Mouse (Mus musculus) stomach, embryonic 14.5 days (tissue): ENCODE data around the gene Ssc5d. TPM values are rescaled to one million over a fixed set of nuclear protein-coding genes. Genes with fewer than 3 reads are reported as not detected.
"Not testable (repeated sequence)": the region's sequence is repeated elsewhere in the genome, so short reads cannot be mapped to it uniquely, and the experiment has no call there.

ENCODE experiments used
- ATAC-seq: fragments of 200-750 bp; cut with Nextera tagmentation; 2 replicates; pipeline ENCODE4 v1.8.0; 2017; ENCODE audit warnings: low read depth, moderate TSS enrichment; ENCODE audit not compliant: insufficient number of reproducible peaks, insufficient read depth, low FRiP score
- H3K27ac ChIP-seq: fragments of 300-500 bp; sonication (generic); 2 replicates; pipeline ENCODE4 v1.5.1; 2014; ENCODE audit warnings: mild to moderate bottlenecking, low read length, moderate library complexity, mixed read lengths
- H3K27me3 ChIP-seq: fragments of 300-500 bp; sonication (generic); 2 replicates; pipeline ENCODE4 v1.6.1; 2014; ENCODE audit warnings: low read length, control low read depth, mixed read lengths; ENCODE audit not compliant: control insufficient read depth, insufficient read depth
- H3K36me3 ChIP-seq: fragments of 300-500 bp; sonication (generic); 2 replicates; pipeline ENCODE4 v1.6.1; 2014; ENCODE audit warnings: mild to moderate bottlenecking, control low read depth, low read length, moderate library complexity, mixed read lengths; ENCODE audit not compliant: control insufficient read depth, insufficient read depth
- H3K4me1 ChIP-seq: fragments of 300-500 bp; sonication (generic); 2 replicates; pipeline ENCODE4 v1.6.1; 2014; ENCODE audit warnings: low read length, control low read depth, mixed read lengths; ENCODE audit not compliant: control insufficient read depth, insufficient read depth
- H3K4me2 ChIP-seq: fragments of 300-500 bp; sonication (generic); replicated peaks from 2 replicates; pipeline ENCODE4 v1.6.1; 2014; ENCODE audit warnings: low read depth, low read length, control low read depth
- H3K4me3 ChIP-seq: fragments of 300-500 bp; sonication (generic); 2 replicates; pipeline ENCODE4 v1.5.1; 2014; ENCODE audit warnings: low read depth, low read length, control low read depth
- H3K9ac ChIP-seq: fragments of 300-500 bp; sonication (generic); replicated peaks from 2 replicates; pipeline ENCODE4 v1.6.1; 2014; ENCODE audit warnings: low read depth, mild to moderate bottlenecking, control low read depth, low read length, moderate library complexity, mixed read lengths
- H3K9me3 ChIP-seq: fragments of 300-500 bp; sonication (generic); 2 replicates; pipeline ENCODE4 v1.6.1; 2016; ENCODE audit warnings: low read depth, low read length, control low read depth; ENCODE audit not compliant: control insufficient read depth
- WGBS: fragments of 180-500 bp; shearing (Covaris S2); extraction: QIAGEN DNeasy Blood & Tissue Kit; methylation state at CpG from one replicate; pipeline ENCODE4 v1.1.7; 2014; 5-methylcytosine and 5-hydroxymethylcytosine counted together
- polyA plus RNA-seq: library from polyadenylated mRNA; unstranded; fragments of >200 nt; fragmentation: Nextera tagmentation; extraction: Ambion mirVana; gene quantifications from 2 replicates; pipeline ENCODE4 v1.2.1, GENCODE M21; 2014

Ssc5d gene
- polyA plus RNA-seq, result 3.3 and 3.9 TPM in 2 replicates

- H3K9ac ChIP-seq, result no peak within 1 kb of the TSS
- 10% methylated on average over 6 of the region's 6 CpGs for WGBS
- peak within 1 kb of the TSS; percentile 90 for H3K27ac ChIP-seq
- H3K9me3 ChIP-seq, result no peaks in the 10 kb centered on the region
- no peaks in the 10 kb centered on the region for H3K27me3 ChIP-seq
- H3K36me3 ChIP-seq, result peaks cover 9% of the 10 kb centered on the region; the same call in 1 of the 2 replicates
- H3K4me1 ChIP-seq, result peaks cover 52% of the 10 kb centered on the region
- peak within 1 kb of the TSS; percentile 19 for H3K4me2 ChIP-seq
- H3K4me3 ChIP-seq, result no peak within 1 kb of the TSS
- ATAC-seq, result peak; percentile 38
These were observed at the start of gene Ssc5d for GRCm38 (mm10) chr7:4925441-4926381. Gene Ssc5d, plus strand, starts transcription at chr7:4925785.

- Histone ChIP-seq H3K9ac (peak within 1 kb of the TSS; percentile 42), H3K27me3 (no peaks in the 10 kb centered on the region), H3K4me3 (peak within 1 kb of the TSS; percentile 51), H3K36me3 (no peaks in the 10 kb centered on the region), H3K9me3 (no peaks in the 10 kb centered on the region), H3K4me2 (peak within 1 kb of the TSS; percentile 90), H3K27ac (peak within 1 kb of the TSS; percentile 2; the same call in 1 of the 2 replicates), H3K4me1 (peaks cover 6% of the 10 kb centered on the region; the same call in 1 of the 2 replicates)
- under 1% methylated on average over 22 of the region's 22 CpGs for WGBS
- ATAC-seq, result peak; percentile 100
These were observed 48.8 kb upstream of the Ssc5d start, which contains the start of gene Isoc2a for GRCm38 (mm10) chr7:4876753-4877221. Gene Isoc2a, plus strand, starts transcription at chr7:4877153.

GRCm38 (mm10) chr7:4877226-4877625 is 48.4 kb upstream of the Ssc5d start:
- Histone ChIP-seq H3K36me3 (no peaks in the 10 kb centered on the region), H3K9me3 (no peaks in the 10 kb centered on the region), H3K4me1 (peaks cover 6% of the 10 kb centered on the region; the same call in 1 of the 2 replicates), H3K27me3 (no peaks in the 10 kb centered on the region), H3K27ac (no peak overlapping the region; the same call in 1 of the 2 replicates), H3K9ac (peak overlapping the region; percentile 42), H3K4me3 (peak overlapping the region; percentile 51), H3K4me2 (peak overlapping the region; percentile 90)
- 5% methylated on average over 11 of the region's 11 CpGs for WGBS
- no peak for ATAC-seq

GRCm38 (mm10) chr7:4878186-4878585 is 47.4 kb upstream of the Ssc5d start:
- H3K9me3 ChIP-seq, result no peaks in the 10 kb centered on the region
- no peak overlapping the region for H3K4me3 ChIP-seq
- peaks cover 6% of the 10 kb centered on the region; the same call in 1 of the 2 replicates for H3K4me1 ChIP-seq
- no peak for ATAC-seq
- H3K9ac ChIP-seq, result no peak overlapping the region
- H3K4me2 ChIP-seq, result peak overlapping the region; percentile 90
- no peak overlapping the region for H3K27ac ChIP-seq
- no peaks in the 10 kb centered on the region for H3K27me3 ChIP-seq
- no peaks in the 10 kb centered on the region for H3K36me3 ChIP-seq

- ATAC-seq, H3K27ac ChIP-seq, H3K4me1 ChIP-seq, H3K4me3 ChIP-seq, H3K4me2 ChIP-seq, H3K36me3 ChIP-seq, H3K9me3 ChIP-seq, H3K9ac ChIP-seq, H3K27me3 ChIP-seq: not testable (repeated sequence)
- WGBS, result 79% methylated on average over 1 of the region's 1 CpGs
These were observed 46.5 kb upstream of the Ssc5d start for GRCm38 (mm10) chr7:4879036-4879435.

- WGBS, result 41% methylated on average over 4 of the region's 4 CpGs
- H3K27me3 ChIP-seq, result no peaks in the 10 kb centered on the region
- no peaks in the 10 kb centered on the region for H3K4me1 ChIP-seq
- no peak overlapping the region for H3K4me3 ChIP-seq
- no peak overlapping the region for H3K4me2 ChIP-seq
- no peak for ATAC-seq
- H3K27ac ChIP-seq, result no peak overlapping the region
- H3K9me3 ChIP-seq, result no peaks in the 10 kb centered on the region
- H3K36me3 ChIP-seq, result no peaks in the 10 kb centered on the region
- H3K9ac ChIP-seq, result no peak overlapping the region
These were observed 38.9 kb upstream of the Ssc5d start for GRCm38 (mm10) chr7:4886680-4887079.

GRCm38 (mm10) chr7:4895186-4895585 is 30.4 kb upstream of the Ssc5d start:
- Histone ChIP-seq H3K36me3 (no peaks in the 10 kb centered on the region), H3K27me3 (no peaks in the 10 kb centered on the region), H3K9ac (no peak overlapping the region), H3K4me1 (no peaks in the 10 kb centered on the region), H3K4me2 (no peak overlapping the region), H3K27ac (no peak overlapping the region), H3K4me3 (no peak overlapping the region), H3K9me3 (no peaks in the 10 kb centered on the region)
- ATAC-seq, result no peak
- WGBS, result 52% methylated on average over 11 of the region's 11 CpGs

GRCm38 (mm10) chr7:4898851-4899648 is 26.5 kb upstream of the Ssc5d start:
- no peaks in the 10 kb centered on the region for H3K36me3 ChIP-seq
- WGBS, result 19% methylated on average over 18 of the region's 18 CpGs
- no peak overlapping the region for H3K9ac ChIP-seq
- no peaks in the 10 kb centered on the region for H3K27me3 ChIP-seq
- H3K4me1 ChIP-seq, result no peaks in the 10 kb centered on the region
- H3K4me2 ChIP-seq, result peak overlapping the region; percentile 46
- no peak overlapping the region for H3K27ac ChIP-seq
- H3K4me3 ChIP-seq, result peak overlapping the region; percentile 22
- peaks cover 3% of the 10 kb centered on the region; the same call in 1 of the 2 replicates for H3K9me3 ChIP-seq
- ATAC-seq, result no peak
